Mouse (Mus musculus): ENCODE data around the gene Naa80.

GRCm38 (mm10) chr9:107628721-107629410, 50.2 kb downstream of the Naa80 start:
- TF ChIP-seq CTCF (IDR thresholded peaks at IDR 0.05; ENCODE audit: borderline replicate concordance, extremely low read depth, insufficient read depth, insufficient read length) (no peak), POLR2A (IDR thresholded peaks at IDR 0.05; ENCODE audit: borderline replicate concordance, extremely low read depth, insufficient read depth, insufficient read length, poor library complexity, severe bottlenecking) (no peak)

All from brain, embryonic 14.5 days (tissue).